Mouse (Mus musculus) T-helper 1 cell (primary cell): ENCODE data around the gene 0610040J01Rik.

Experiments
- in situ Hi-C: fragments of 300-600 bp; cut with MboI, MseI; formaldehyde crosslinking; loops from one replicate; pipeline ENCODE4 v1.15.1; 2025; ENCODE audit warnings: high pct_unique_total_duplicates

Gene 0610040J01Rik

DNA sequence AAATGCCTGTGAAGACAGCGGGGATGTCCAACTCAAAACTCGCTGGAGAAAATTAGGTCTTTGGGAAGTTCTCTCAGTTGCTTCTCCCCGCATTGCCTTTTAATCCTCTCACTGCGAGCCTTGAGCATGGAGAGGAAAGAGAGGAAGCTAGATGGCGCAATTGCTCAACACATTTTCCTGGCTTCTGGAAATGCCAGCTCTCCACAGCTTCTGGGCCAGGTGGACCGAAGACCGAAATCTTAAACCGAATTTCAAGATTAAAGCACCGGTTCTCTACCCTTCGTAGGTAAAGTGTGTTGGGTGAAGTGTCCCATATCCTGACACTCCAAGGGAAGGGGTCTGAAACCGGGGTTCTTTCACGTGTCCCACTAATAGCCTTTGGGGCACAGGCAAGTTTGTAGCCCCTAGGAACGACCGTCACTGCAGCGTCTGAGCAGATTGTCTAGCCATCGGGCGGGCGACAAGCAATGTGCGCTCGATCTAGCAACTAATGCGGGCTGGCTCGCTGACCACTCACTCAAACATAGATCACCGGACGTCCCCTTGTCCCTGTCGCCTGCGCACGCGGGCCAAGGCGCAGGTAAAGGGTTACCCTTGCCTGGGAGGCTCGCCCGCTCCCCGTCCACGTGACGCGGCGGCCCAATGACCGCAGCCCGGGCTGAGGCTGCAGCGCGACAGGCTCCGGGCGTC, at the start of gene 0610040J01Rik:
TSS of gene 0610040J01Rik (plus strand) at position 545 of the 690 bp plus-strand sequence.
- in situ Hi-C loops, result loop anchor here (5.0 kb wide), 2 partner anchors 75 to 250 kb away; no protein-coding TSS in a partner anchor

DNA sequence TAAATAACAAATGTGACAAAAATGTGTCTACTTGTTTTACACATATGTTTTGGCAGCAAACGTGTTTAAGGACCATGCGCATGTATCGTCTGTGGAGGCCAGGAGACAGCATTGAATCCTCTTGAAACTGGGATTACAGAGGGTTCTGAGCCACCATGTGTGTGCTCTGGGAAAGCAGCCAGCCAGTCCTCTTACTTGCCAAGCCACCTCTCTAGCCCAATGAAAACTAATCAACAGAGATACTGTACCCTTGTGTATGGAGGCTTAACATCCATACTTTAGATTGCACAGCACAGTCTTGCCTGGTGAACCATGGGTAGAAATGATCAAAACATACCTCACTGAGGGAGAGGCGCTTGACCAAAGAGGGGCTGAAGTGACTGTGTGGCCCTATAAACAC, 46.3 kb upstream of the 0610040J01Rik start:
- in situ Hi-C loops, result loop anchor here (25.0 kb wide), 1 partner anchor 829 kb away; no protein-coding TSS in a partner anchor

GRCm38 (mm10) chr5:63766715-63767114, 45.4 kb upstream of the 0610040J01Rik start:
- in situ Hi-C loops, result loop anchor here (25.0 kb wide), 1 partner anchor 829 kb away; no protein-coding TSS in a partner anchor

- in situ Hi-C loops, result loop anchor here (25.0 kb wide), 1 partner anchor 830 kb away; no protein-coding TSS in a partner anchor
Observed at GRCm38 (mm10) chr5:63767464-63767863, 44.7 kb upstream of the 0610040J01Rik start.

GRCm38 (mm10) chr5:63768220-63768619, 43.9 kb upstream of the 0610040J01Rik start:
- in situ Hi-C loops, result loop anchor here (25.0 kb wide), 1 partner anchor 831 kb away; no protein-coding TSS in a partner anchor

GRCm38 (mm10) chr5:63772971-63773370, 39.2 kb upstream of the 0610040J01Rik start:
- in situ Hi-C loops, result loop anchor here (25.0 kb wide), 1 partner anchor 836 kb away; no protein-coding TSS in a partner anchor

DNA sequence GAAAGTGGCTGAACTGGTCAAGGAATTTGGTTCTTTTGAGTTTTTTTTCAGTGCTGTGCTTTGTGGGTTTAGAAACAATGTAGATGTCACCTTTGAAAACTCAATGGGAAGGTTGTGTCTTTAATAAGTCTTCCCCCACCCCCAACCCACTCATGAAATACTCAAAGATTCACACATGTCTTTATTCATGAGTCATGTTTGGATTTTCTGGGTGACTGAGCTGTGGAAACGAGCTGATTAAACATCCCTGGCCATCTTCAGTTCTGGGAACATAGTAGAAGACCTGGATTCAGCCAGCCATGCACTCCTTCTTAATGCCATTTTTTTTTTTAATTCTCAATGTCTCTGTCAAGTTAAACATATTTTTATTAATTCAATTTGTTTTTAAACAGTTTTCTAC, 38.6 kb upstream of the 0610040J01Rik start:
- in situ Hi-C loops, result loop anchor here (25.0 kb wide), 1 partner anchor 836 kb away; no protein-coding TSS in a partner anchor

DNA sequence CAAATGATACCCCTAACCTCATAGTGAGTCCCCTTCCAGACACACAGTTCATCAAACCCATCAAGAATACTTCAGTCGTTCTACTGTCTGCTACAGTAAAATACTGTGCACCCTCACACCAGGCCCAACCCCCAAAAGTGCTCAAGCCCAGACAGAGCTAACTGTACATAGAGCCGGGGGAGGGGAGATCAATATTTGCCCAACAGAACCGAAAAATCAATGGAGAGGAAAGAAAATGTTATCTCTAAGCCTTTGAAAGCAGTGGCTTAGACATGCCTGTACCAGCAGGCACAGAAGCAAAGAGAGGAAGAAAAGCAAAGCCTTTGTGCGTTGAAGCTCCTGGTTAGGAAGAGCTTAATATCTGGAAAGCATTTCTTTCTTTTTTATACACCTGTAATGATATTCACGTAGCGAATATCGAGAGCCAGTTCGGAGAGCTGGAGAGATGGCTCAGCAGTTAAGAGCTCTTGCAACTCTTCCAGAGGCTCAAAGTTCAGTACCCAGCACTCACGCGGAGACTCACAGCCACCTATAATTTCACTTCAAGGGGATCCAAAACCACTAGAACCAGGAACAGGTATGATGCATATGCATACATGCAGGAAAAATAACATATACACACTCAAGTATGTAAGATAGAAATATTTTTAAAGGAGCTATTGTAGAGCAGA, 23.9 kb upstream of the 0610040J01Rik start:
- in situ Hi-C loops, result no loop called here

GRCm38 (mm10) chr5:63812509-63812865, 324 bp downstream of the 0610040J01Rik start:
- in situ Hi-C loops, result loop anchor here (5.0 kb wide), 2 partner anchors 75 to 250 kb away; no protein-coding TSS in a partner anchor

- in situ Hi-C loops, result no loop called here
Observed at GRCm38 (mm10) chr5:63816643-63817042, 4.5 kb downstream of the 0610040J01Rik start.

- in situ Hi-C loops, result no loop called here
Observed at GRCm38 (mm10) chr5:63817270-63817669, 5.1 kb downstream of the 0610040J01Rik start.

DNA sequence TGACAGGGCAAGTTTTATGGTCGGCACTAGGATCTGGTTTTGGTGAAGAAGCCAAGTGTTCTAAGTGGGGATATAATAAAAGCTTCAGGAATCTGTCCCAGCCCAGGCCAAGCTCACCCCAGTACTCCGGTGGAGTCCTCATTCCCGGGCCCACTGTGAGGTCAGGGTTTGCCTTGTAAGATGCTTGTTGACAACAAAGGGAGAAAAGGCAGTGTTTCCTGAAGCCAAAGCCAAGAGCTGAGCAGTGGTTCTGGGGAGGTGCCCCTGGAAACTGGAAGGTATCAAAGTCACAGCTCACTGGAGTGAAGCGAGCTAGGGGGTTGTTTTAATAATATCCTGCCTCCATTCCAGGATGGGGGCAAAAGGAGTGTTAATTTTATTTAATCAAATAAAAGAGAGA, 6.8 kb downstream of the 0610040J01Rik start:
- in situ Hi-C loops, result no loop called here

- in situ Hi-C loops, result no loop called here
Observed at GRCm38 (mm10) chr5:63819519-63819918, 7.4 kb downstream of the 0610040J01Rik start.

DNA sequence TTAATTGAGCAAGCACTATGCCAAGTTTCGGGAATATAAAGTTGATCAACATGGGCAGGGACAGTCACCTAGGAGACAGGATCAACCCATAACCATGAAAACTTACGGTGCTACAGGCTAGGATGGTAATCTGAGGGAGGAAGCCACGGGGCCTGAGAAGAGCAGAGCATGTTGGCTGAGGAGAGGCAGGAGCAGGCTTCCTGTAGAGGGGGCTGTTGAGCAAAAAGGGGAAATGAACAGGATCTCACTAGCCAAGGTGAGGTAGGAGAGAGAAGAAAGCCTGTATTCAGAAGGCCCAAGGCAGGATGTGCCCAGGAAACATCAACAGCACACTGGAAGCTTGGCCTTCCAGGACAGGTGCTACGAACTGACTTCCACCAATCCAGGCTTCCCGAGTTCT, 9.0 kb downstream of the 0610040J01Rik start:
- in situ Hi-C loops, result no loop called here

DNA sequence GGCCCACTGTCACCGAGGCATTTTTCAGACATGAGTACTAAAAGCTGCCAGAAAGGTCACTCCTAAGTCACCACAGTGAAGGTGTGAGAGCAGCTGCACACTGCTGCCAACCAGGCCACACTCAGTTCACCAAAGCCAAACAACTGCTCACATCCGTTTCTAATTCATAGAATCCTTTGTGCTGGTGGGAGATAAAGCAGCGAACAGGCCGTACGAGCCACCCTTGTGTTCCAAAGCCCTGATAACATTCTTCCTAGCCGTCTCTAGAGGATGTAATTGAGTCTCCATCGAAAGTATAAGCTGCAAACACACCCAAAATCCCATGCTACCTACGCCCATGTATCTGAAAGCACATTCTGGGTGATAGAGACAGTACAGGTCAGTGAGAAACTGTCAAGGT, 9.7 kb downstream of the 0610040J01Rik start:
- in situ Hi-C loops, result no loop called here

- in situ Hi-C loops, result no loop called here
Observed at GRCm38 (mm10) chr5:63823362-63824332, 11.5 kb downstream of the 0610040J01Rik start.

GRCm38 (mm10) chr5:63824599-63825350, 12.6 kb downstream of the 0610040J01Rik start:
- in situ Hi-C loops, result no loop called here

GRCm38 (mm10) chr5:63825881-63826280, 13.7 kb downstream of the 0610040J01Rik start:
- in situ Hi-C loops, result no loop called here

DNA sequence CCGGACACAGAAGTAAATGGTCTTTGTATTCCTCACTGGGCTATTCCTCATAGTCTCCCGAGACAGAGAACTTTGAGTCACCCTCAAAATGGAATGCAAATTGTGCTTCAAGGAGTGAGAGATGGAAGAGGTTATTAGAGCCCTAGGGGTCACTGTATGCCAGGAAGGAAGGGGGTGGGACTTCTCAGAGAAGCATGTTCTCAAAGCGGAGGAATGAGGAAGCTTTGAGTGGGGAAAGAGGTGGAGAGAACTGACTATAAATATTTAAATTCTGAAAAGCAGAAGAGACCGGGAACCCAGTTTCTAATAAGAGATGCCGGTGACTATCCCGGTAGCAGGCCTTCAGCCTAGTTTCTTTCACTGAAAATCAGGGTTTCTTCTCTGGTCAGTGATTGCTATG, 14.8 kb downstream of the 0610040J01Rik start:
- in situ Hi-C loops, result no loop called here

DNA sequence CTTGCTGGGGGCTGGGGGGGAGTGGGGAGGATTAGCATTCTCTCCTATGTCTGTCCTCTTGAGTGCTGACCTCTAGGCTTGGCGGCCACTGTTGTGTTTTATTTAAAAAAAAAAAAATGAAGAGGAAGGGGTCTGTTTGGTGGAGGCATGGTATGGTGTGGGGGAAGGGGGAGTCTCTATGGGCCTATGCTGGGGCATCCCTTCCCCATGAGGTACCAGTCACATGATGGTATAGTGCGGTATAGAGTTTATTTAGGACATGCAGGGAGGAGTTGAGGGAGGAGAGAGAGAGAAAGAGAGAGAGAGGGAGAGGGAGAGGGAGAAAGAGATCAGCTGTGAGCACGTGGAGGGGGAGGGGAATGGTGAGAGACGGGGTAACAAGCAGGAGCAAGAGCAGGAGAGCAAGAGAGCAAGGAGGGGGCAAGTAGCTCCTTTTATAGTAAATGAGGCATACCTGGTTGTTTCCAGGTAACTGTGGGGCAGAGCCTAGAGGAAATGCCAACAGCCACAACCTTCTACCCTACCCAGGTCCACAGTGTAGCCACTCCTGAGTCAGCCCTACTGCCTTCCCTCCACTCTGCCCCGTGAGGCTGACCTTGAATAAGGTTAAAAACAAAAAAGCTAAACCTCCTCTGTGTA, 15.4 kb downstream of the 0610040J01Rik start:
- in situ Hi-C loops, result no loop called here
